Mouse (Mus musculus) urinary bladder, postnatal 25 days (tissue): ENCODE data around the gene Ptpn11.

Experiments
- DNase-seq: peaks from one replicate; pipeline ENCODE4 v3.0.0; 2022; ENCODE audit warnings: low spot score

The Ptpn11 gene

GRCm38 (mm10) chr5:121082605-121083004, 108.6 kb downstream of the Ptpn11 start:
- no peak for DNase-seq

- no peak for DNase-seq
Measured at GRCm38 (mm10) chr5:121081754-121082153, 109.4 kb downstream of the Ptpn11 start.
